Mouse (Mus musculus): ENCODE data around the gene Sftpa1. TPM values are rescaled to one million over a fixed set of nuclear protein-coding genes. Genes with fewer than 3 reads are reported as not detected.
A peak's percentile ranks its signal among the peaks of the same experiment; 100 is the strongest.

Sftpa1 gene
- total RNA-seq, 4 experiments from 2014 or later = not detected

GRCm38 (mm10) chr14:41160743-41161142 is 29.2 kb downstream of the Sftpa1 start:
- DNase-seq (ENCODE audit: low spot score in 2 of 2) = no peak

GRCm38 (mm10) chr14:41162663-41163062 is 31.1 kb downstream of the Sftpa1 start:
- peak; percentile 9 to 28 for DNase-seq (ENCODE audit: low spot score in 2 of 2)

GRCm38 (mm10) chr14:41167278-41167677 is 35.7 kb downstream of the Sftpa1 start:
- no peak for DNase-seq (ENCODE audit: low spot score in 2 of 2)

GRCm38 (mm10) chr14:41168567-41168966 is 37.0 kb downstream of the Sftpa1 start:
- DNase-seq (ENCODE audit: low spot score in 2 of 2) = no peak

GRCm38 (mm10) chr14:41170514-41170913 is 38.9 kb downstream of the Sftpa1 start:
- DNase-seq (ENCODE audit: low spot score in 2 of 2) = no peak

- no peak for DNase-seq (ENCODE audit: low spot score in 2 of 2)
Observed at GRCm38 (mm10) chr14:41174802-41175201, 43.2 kb downstream of the Sftpa1 start.

- no peak for DNase-seq (ENCODE audit: low spot score in 2 of 2)
Observed at GRCm38 (mm10) chr14:41185059-41185821, 53.7 kb downstream of the Sftpa1 start, which contains the start of gene Sftpd. TSS of gene Sftpd (minus strand) at chr14:41185149.

Other genes starting within 250 kb of the Sftpa1 start
- gene Sh2d4b, start 238.5 kb upstream of the Sftpa1 start, total RNA-seq (2022) = 1 to 10 TPM; 1.7 to 2.6 (median 2.4) TPM
- gene Tspan14, start 165.0 kb upstream of the Sftpa1 start, total RNA-seq (2022) = 10 to 100 TPM; 33.0 to 45.1 (median 38.3) TPM
- 100 to 1,000 TPM; 135 to 159 (median 145) TPM for gene Fam213a, start 118.0 kb upstream of the Sftpa1 start, total RNA-seq (2022)
- 1 to 10 TPM in 2 of 4 experiments, under 1 TPM in 2; 0.84 to 1.8 (median 1.1) TPM for gene Dydc2, start 62.6 kb upstream of the Sftpa1 start, total RNA-seq (2022)
- not detected for gene Dydc1, start 58.9 kb upstream of the Sftpa1 start, total RNA-seq (2022)
- under 1 TPM in 1 of 4 experiments, not detected in 3; 0.12 TPM for gene Mat1a, start 26.7 kb upstream of the Sftpa1 start, total RNA-seq (2022)
- not detected for gene Mbl1, start 19.7 kb downstream of the Sftpa1 start, total RNA-seq (2022)
- gene Sftpd, start 53.4 kb downstream of the Sftpa1 start, total RNA-seq (2022) = not detected
- gene Gm2832, start 147.0 kb downstream of the Sftpa1 start, total RNA-seq (2022) = not detected
- not detected for gene Gm5798, start 216.8 kb downstream of the Sftpa1 start, total RNA-seq (2022)

All from layer of hippocampus, adult 8-10 months (tissue).